Comparison of ENCODE assay signal across 18 mouse cellular contexts in the genomic region with DNA sequence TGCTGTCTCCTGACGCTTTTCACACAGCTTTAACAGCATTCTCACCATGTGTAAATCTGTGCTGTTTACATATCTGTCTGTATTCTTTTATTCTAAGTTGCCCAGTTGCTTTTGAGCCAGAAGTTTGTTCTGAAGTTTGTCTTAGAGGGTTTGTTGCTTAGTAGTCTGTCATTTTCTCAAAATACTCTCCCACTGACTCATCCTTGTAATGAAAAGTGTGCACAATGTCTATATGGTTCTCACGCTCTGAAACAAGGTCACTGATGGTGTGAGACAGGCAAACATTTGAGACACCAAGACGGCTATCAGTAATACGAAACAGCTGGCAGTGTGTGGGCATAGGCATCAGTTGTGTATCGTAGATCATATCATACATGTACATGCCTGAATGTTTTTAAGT. TPM values are rescaled to one million over a fixed set of nuclear protein-coding genes. Genes with fewer than 3 reads are reported as not detected.
"Had no signal": no experiment of that assay in that cellular context is flagged by ENCODE, and none has a peak within 500 bp of the region (broad histone marks: within the 10 kb centered on the region; RNA-seq: fewer than 3 reads in every experiment).

No protein-coding gene starts in this region.

- H3K9me3 ChIP-seq: kidney, embryonic 15.5 days; liver, embryonic 13.5 days; neural tube, embryonic 13.5 days; stomach, embryonic 15.5 days had no signal

- H3K4me2 ChIP-seq: kidney, embryonic 15.5 days; liver, embryonic 13.5 days; lung, embryonic 14.5 days; midbrain, embryonic 11.5 days; neural tube, embryonic 13.5 days; stomach, embryonic 15.5 days had no signal

- H3K4me1 ChIP-seq: liver, embryonic 13.5 days; stomach, embryonic 15.5 days had no signal

- H3K27me3 ChIP-seq: kidney, embryonic 15.5 days; liver, embryonic 13.5 days; neural tube, embryonic 13.5 days; stomach, embryonic 15.5 days had no signal

- DNase-seq: kidney, adult 11 months; kidney, adult 8-10 months; kidney, postnatal 10 days; kidney, postnatal 36 days; liver, embryonic 13.5 days; lung, embryonic 14.5 days; lung, postnatal 4 days; midbrain, embryonic 14.5 days; retina, postnatal 1 day; right cerebral cortex, postnatal 25 days; spleen, adult 18-20 months; thymus, postnatal 25 days had no signal

- H3K4me3 ChIP-seq: kidney, embryonic 15.5 days; liver, embryonic 13.5 days; neural tube, embryonic 13.5 days; stomach, embryonic 15.5 days had no signal

- H3K27ac ChIP-seq: kidney, embryonic 15.5 days; liver, embryonic 13.5 days; neural tube, embryonic 13.5 days; stomach, embryonic 15.5 days had no signal

- H3K9ac ChIP-seq: kidney, embryonic 15.5 days; liver, embryonic 13.5 days; lung, embryonic 14.5 days; neural tube, embryonic 13.5 days; stomach, embryonic 15.5 days had no signal

- H3K36me3 ChIP-seq: kidney, embryonic 15.5 days; liver, embryonic 13.5 days; neural tube, embryonic 13.5 days; stomach, embryonic 15.5 days had no signal

RNA-seq across cellular contexts. Expression of a gene that starts 23.8 kb away (rescaled TPM):
- total RNA-seq: neutrophil, adult 5-6 weeks had no signal
- polyA plus RNA-seq: liver, adult 2 months had no signal
